Mouse (Mus musculus) T-cell, adult 2 months (primary cell): ENCODE results near the gene Med13l.

Experiments used
- DNase-seq: peaks from one replicate; pipeline ENCODE4 v3.0.0; 2022; ENCODE audit warnings: low spot score

Gene Med13l

GRCm38 (mm10) chr5:118733566-118733965 is 173.1 kb downstream of the Med13l start:
- no peak for DNase-seq

GRCm38 (mm10) chr5:118734455-118734854 is 174.0 kb downstream of the Med13l start:
- no peak for DNase-seq

GRCm38 (mm10) chr5:118735738-118736137 is 175.3 kb downstream of the Med13l start:
- DNase-seq: no peak

- DNase-seq: peak; percentile 53
Observed at GRCm38 (mm10) chr5:118737548-118737947, 177.1 kb downstream of the Med13l start.

- no peak for DNase-seq
Observed at GRCm38 (mm10) chr5:118743067-118743466, 182.6 kb downstream of the Med13l start.

GRCm38 (mm10) chr5:118747026-118747425 is 186.5 kb downstream of the Med13l start:
- no peak for DNase-seq

- no peak for DNase-seq
Observed at GRCm38 (mm10) chr5:118751446-118752179, 191.1 kb downstream of the Med13l start.

GRCm38 (mm10) chr5:118752868-118753267 is 192.4 kb downstream of the Med13l start:
- no peak for DNase-seq

- peak; percentile 19 for DNase-seq
Observed at GRCm38 (mm10) chr5:118753471-118754044, 193.1 kb downstream of the Med13l start.

- DNase-seq: no peak
Observed at GRCm38 (mm10) chr5:118754191-118754759, 193.8 kb downstream of the Med13l start.

GRCm38 (mm10) chr5:118756078-118756477 is 195.6 kb downstream of the Med13l start:
- no peak for DNase-seq

GRCm38 (mm10) chr5:118757396-118758301 is 197.2 kb downstream of the Med13l start:
- no peak for DNase-seq

- no peak for DNase-seq
Observed at GRCm38 (mm10) chr5:118760986-118761385, 200.5 kb downstream of the Med13l start.

GRCm38 (mm10) chr5:118762499-118763185 is 202.2 kb downstream of the Med13l start:
- no peak for DNase-seq

- DNase-seq: no peak
Observed at GRCm38 (mm10) chr5:118763353-118763752, 202.9 kb downstream of the Med13l start.

GRCm38 (mm10) chr5:118769143-118769542 is 208.7 kb downstream of the Med13l start:
- no peak for DNase-seq

GRCm38 (mm10) chr5:118773866-118774265 is 213.4 kb downstream of the Med13l start:
- peak; percentile 18 for DNase-seq

GRCm38 (mm10) chr5:118776396-118776795 is 215.9 kb downstream of the Med13l start:
- no peak for DNase-seq

- peak; percentile 44 for DNase-seq
Observed at GRCm38 (mm10) chr5:118781598-118781997, 221.1 kb downstream of the Med13l start.

- DNase-seq: no peak
Observed at GRCm38 (mm10) chr5:118782139-118782538, 221.7 kb downstream of the Med13l start.

GRCm38 (mm10) chr5:118789226-118789625 is 228.7 kb downstream of the Med13l start:
- no peak for DNase-seq

GRCm38 (mm10) chr5:118789776-118790175 is 229.3 kb downstream of the Med13l start:
- no peak for DNase-seq
